Mouse (Mus musculus): ENCODE measurements around the gene Tmod1. TPM values are rescaled to one million over a fixed set of nuclear protein-coding genes. Genes with fewer than 3 reads are reported as not detected.

Gene Tmod1
- total RNA-seq, 1 experiment: 0.54 TPM

DNA sequence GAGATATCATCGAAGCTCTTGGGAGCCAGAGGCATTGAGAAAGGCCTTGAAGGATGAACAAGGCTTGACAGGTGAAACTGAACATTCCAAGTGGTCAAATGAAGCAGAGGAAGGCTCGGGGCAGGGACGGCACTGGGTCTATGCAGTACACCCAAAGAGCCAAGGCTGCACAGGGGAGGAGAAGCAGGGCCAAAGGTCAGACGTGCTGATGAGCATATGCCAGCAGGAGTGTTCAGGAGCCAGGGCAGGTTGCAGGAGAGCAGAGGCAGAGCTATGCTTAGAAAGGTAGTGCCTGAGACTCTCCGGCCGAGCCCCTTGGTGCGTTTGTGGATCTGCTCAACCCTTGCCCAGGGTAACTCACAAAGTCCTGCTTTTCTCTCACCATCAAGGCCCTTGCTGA lies 57.8 kb downstream of the Tmod1 start:
- Histone ChIP-seq H3K4me1 (ENCODE audit: control insufficient read depth in 2 of 2, insufficient read depth in 2 of 2, low read length in 2 of 2, poor library complexity in 1 of 2) (no peaks in the 10 kb centered on the region), H3K36me3 (ENCODE audit: control insufficient read depth, insufficient read depth, low read length, poor library complexity, severe bottlenecking) (no peaks in the 10 kb centered on the region), H3K27ac (ENCODE audit: insufficient read depth, low read depth, low read length, poor library complexity, severe bottlenecking) (no peak overlapping the region), H3K4me3 (ENCODE audit: insufficient read depth in 1 of 2, low read depth in 1 of 2, low read length in 2 of 2, poor library complexity in 1 of 2, severe bottlenecking in 1 of 2) (no peak overlapping the region), H3K9me3 (ENCODE audit: control insufficient read depth, insufficient read depth, low read depth, low read length) (no peaks in the 10 kb centered on the region), H3K9ac (ENCODE audit: insufficient read depth, low read depth, low read length, poor library complexity, severe bottlenecking) (no peak overlapping the region)
- in situ Hi-C loops (cut with MboI; ENCODE audit: low sequenced_read_pairs in 2 of 2, unreplicated experiment in 2 of 2): no loop called here
- TF ChIP-seq HCFC1 (IDR thresholded peaks at IDR 0.05; ENCODE audit: borderline replicate concordance, insufficient read depth, low read length): no peak
- no peak for TF ChIP-seq ZNF384 (IDR thresholded peaks at IDR 0.05; ENCODE audit: low read depth, low read length)
- no peak for TF ChIP-seq CHD2 (IDR thresholded peaks at IDR 0.05; ENCODE audit: low read depth, low read length)
- no peak for TF ChIP-seq ZC3H11A (IDR thresholded peaks at IDR 0.05; ENCODE audit: borderline replicate concordance, low read depth, low read length)
- no peak for TF ChIP-seq MAFK (IDR thresholded peaks at IDR 0.05; ENCODE audit: insufficient read depth, low read depth, low read length)
- no peak for DNase-seq (ENCODE audit: low read depth, low spot score)

DNA sequence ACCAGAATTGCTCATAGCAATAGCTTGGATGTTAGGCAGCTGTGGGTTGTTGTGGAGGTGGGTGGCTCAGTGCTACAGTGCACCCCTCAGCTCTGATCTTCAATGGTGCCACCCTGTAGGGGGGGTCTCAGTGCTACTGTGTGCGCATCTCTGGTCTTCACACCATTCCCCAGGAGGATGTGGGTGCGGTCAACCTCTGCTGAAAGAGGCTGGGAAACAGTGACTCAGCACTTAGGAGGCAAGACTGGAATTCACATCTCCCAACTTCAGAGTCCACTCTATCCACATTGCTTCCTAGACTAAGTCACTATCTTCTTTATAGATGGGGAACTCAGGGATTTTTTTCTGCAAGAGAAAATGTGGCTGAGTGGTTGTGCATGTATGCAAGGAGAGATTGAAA lies 58.9 kb downstream of the Tmod1 start:
- Histone ChIP-seq H3K9ac (ENCODE audit: insufficient read depth, low read depth, low read length, poor library complexity, severe bottlenecking) (no peak overlapping the region), H3K36me3 (ENCODE audit: control insufficient read depth, insufficient read depth, low read length, poor library complexity, severe bottlenecking) (no peaks in the 10 kb centered on the region), H3K9me3 (ENCODE audit: control insufficient read depth, insufficient read depth, low read depth, low read length) (no peaks in the 10 kb centered on the region), H3K4me3 (ENCODE audit: insufficient read depth in 1 of 2, low read depth in 1 of 2, low read length in 2 of 2, poor library complexity in 1 of 2, severe bottlenecking in 1 of 2) (no peak overlapping the region), H3K27ac (ENCODE audit: insufficient read depth, low read depth, low read length, poor library complexity, severe bottlenecking) (no peak overlapping the region), H3K4me1 (ENCODE audit: control insufficient read depth in 2 of 2, insufficient read depth in 2 of 2, low read length in 2 of 2, poor library complexity in 1 of 2) (no peaks in the 10 kb centered on the region)
- TF ChIP-seq ZNF384 (IDR thresholded peaks at IDR 0.05; ENCODE audit: low read depth, low read length): no peak
- TF ChIP-seq MAFK (IDR thresholded peaks at IDR 0.05; ENCODE audit: insufficient read depth, low read depth, low read length): 0 out of 2 replicates have a peak, but pooled peaks have one; percentile 50
- in situ Hi-C loops (cut with MboI; ENCODE audit: low sequenced_read_pairs in 2 of 2, unreplicated experiment in 2 of 2): no loop called here
- DNase-seq (ENCODE audit: low read depth, low spot score): no peak

DNA sequence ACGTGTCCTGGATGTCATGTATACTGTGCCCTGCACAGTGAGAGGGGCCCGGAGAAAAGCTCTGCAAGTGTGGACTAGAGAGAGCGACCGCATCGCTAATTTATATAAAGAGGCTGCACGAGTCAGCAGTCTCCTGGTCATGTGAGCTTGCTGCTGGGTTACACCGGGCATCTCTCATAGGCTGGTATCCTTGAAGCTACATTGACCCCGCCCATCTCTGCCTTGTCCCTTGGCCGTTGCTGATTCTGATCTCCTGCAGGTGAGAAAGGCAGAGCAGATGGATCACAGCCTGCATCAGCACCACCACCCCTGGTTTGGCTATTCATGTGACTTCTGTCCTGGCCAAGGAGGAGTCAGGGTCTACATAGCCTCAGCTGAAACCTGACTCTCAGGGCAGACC lies 60.4 kb downstream of the Tmod1 start:
- Histone ChIP-seq H3K27ac (ENCODE audit: insufficient read depth, low read depth, low read length, poor library complexity, severe bottlenecking) (no peak overlapping the region), H3K9me3 (ENCODE audit: control insufficient read depth, insufficient read depth, low read depth, low read length) (no peaks in the 10 kb centered on the region), H3K36me3 (ENCODE audit: control insufficient read depth, insufficient read depth, low read length, poor library complexity, severe bottlenecking) (no peaks in the 10 kb centered on the region), H3K4me3 (ENCODE audit: insufficient read depth in 1 of 2, low read depth in 1 of 2, low read length in 2 of 2, poor library complexity in 1 of 2, severe bottlenecking in 1 of 2) (no peak overlapping the region), H3K9ac (ENCODE audit: insufficient read depth, low read depth, low read length, poor library complexity, severe bottlenecking) (no peak overlapping the region), H3K4me1 (ENCODE audit: control insufficient read depth in 2 of 2, insufficient read depth in 2 of 2, low read length in 2 of 2, poor library complexity in 1 of 2) (no peaks in the 10 kb centered on the region)
- in situ Hi-C loops (cut with MboI; ENCODE audit: low sequenced_read_pairs in 2 of 2, unreplicated experiment in 2 of 2): no loop called here
- DNase-seq (ENCODE audit: low read depth, low spot score): no peak
- TF ChIP-seq CHD2 (IDR thresholded peaks at IDR 0.05; ENCODE audit: low read depth, low read length) (no peak), HCFC1 (IDR thresholded peaks at IDR 0.05; ENCODE audit: borderline replicate concordance, insufficient read depth, low read length) (no peak), ZC3H11A (IDR thresholded peaks at IDR 0.05; ENCODE audit: borderline replicate concordance, low read depth, low read length) (no peak), ZNF384 (IDR thresholded peaks at IDR 0.05; ENCODE audit: low read depth, low read length) (no peak), MAFK (IDR thresholded peaks at IDR 0.05; ENCODE audit: insufficient read depth, low read depth, low read length) (no peak)

DNA sequence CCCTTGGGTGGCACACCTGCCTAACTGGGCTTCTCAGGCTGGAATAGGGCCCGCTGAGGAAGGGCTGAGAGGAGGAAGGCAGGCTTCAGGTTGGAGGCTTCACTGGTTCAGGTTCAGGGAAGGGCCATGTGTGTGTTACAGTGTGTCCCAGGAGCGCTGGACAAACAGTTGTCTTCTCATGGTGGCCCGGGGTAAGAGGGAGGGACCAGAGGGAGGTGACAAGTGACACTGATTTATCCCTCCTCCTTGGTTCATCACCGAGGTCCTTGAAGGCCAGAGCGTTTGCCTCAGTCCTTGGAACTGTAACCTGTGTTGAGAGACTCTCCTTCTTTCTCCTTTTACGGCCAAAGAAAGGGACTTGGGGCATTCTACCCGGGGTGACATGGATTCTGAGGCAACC lies 61.8 kb downstream of the Tmod1 start:
- no peak overlapping the region; the same call in 1 of the 2 replicates for H3K27ac ChIP-seq (ENCODE audit: insufficient read depth, low read depth, low read length, poor library complexity, severe bottlenecking)
- H3K4me3 ChIP-seq (ENCODE audit: insufficient read depth in 1 of 2, low read depth in 1 of 2, low read length in 2 of 2, poor library complexity in 1 of 2, severe bottlenecking in 1 of 2): no peak overlapping the region
- no peaks in the 10 kb centered on the region for H3K9me3 ChIP-seq (ENCODE audit: control insufficient read depth, insufficient read depth, low read depth, low read length)
- no peak overlapping the region for H3K9ac ChIP-seq (ENCODE audit: insufficient read depth, low read depth, low read length, poor library complexity, severe bottlenecking)
- no peaks in the 10 kb centered on the region for H3K36me3 ChIP-seq (ENCODE audit: control insufficient read depth, insufficient read depth, low read length, poor library complexity, severe bottlenecking)
- TF ChIP-seq ZNF384 (IDR thresholded peaks at IDR 0.05; ENCODE audit: low read depth, low read length): no peak
- TF ChIP-seq ZC3H11A (IDR thresholded peaks at IDR 0.05; ENCODE audit: borderline replicate concordance, low read depth, low read length): no peak
- TF ChIP-seq CHD2 (IDR thresholded peaks at IDR 0.05; ENCODE audit: low read depth, low read length): no peak
- TF ChIP-seq HCFC1 (IDR thresholded peaks at IDR 0.05; ENCODE audit: borderline replicate concordance, insufficient read depth, low read length): no peak
- no peak for TF ChIP-seq MAFK (IDR thresholded peaks at IDR 0.05; ENCODE audit: insufficient read depth, low read depth, low read length)
- no peaks in the 10 kb centered on the region for H3K4me1 ChIP-seq (ENCODE audit: control insufficient read depth in 2 of 2, insufficient read depth in 2 of 2, low read length in 2 of 2, poor library complexity in 1 of 2)
- no peak for DNase-seq (ENCODE audit: low read depth, low spot score)
- in situ Hi-C loops (cut with MboI; ENCODE audit: low sequenced_read_pairs in 2 of 2, unreplicated experiment in 2 of 2): no loop called here

DNA sequence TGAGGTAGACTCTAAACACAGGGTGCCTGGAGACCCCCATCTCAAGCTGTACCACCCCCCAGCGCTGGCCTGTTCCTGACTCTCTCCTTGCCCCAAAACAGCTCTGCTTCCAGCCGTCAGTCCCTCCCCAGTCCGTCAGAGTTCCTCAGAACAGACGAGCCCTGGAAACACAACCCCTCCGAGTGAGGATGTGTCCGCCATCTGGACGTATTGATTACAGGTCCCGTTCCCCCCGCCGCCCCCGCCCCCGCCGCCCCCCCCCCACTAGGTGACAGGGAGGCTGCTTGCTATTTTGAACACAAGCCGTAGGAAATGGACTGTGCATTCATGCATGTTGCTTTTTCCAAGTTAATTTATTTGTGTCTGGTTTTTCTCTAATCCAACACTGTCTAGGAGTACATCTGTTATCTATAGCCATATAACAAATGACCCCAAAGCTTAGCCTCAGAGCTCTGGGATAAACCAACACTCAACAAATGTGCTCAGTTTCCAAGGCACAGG lies 62.5 kb downstream of the Tmod1 start:
- Histone ChIP-seq H3K9me3 (ENCODE audit: control insufficient read depth, insufficient read depth, low read depth, low read length) (no peaks in the 10 kb centered on the region), H3K27ac (ENCODE audit: insufficient read depth, low read depth, low read length, poor library complexity, severe bottlenecking) (no peak overlapping the region), H3K4me1 (ENCODE audit: control insufficient read depth in 2 of 2, insufficient read depth in 2 of 2, low read length in 2 of 2, poor library complexity in 1 of 2) (no peaks in the 10 kb centered on the region), H3K36me3 (ENCODE audit: control insufficient read depth, insufficient read depth, low read length, poor library complexity, severe bottlenecking) (no peaks in the 10 kb centered on the region), H3K9ac (ENCODE audit: insufficient read depth, low read depth, low read length, poor library complexity, severe bottlenecking) (no peak overlapping the region), H3K4me3 (ENCODE audit: insufficient read depth in 1 of 2, low read depth in 1 of 2, low read length in 2 of 2, poor library complexity in 1 of 2, severe bottlenecking in 1 of 2) (no peak overlapping the region)
- DNase-seq (ENCODE audit: low read depth, low spot score): no peak
- TF ChIP-seq CHD2 (IDR thresholded peaks at IDR 0.05; ENCODE audit: low read depth, low read length): no peak
- TF ChIP-seq MAFK (IDR thresholded peaks at IDR 0.05; ENCODE audit: insufficient read depth, low read depth, low read length): no peak
- no peak for TF ChIP-seq ZC3H11A (IDR thresholded peaks at IDR 0.05; ENCODE audit: borderline replicate concordance, low read depth, low read length)
- TF ChIP-seq ZNF384 (IDR thresholded peaks at IDR 0.05; ENCODE audit: low read depth, low read length): no peak
- TF ChIP-seq HCFC1 (IDR thresholded peaks at IDR 0.05; ENCODE audit: borderline replicate concordance, insufficient read depth, low read length): no peak
- in situ Hi-C loops (cut with MboI; ENCODE audit: low sequenced_read_pairs in 2 of 2, unreplicated experiment in 2 of 2): no loop called here

Measured in ES-E14 (cell line).